Mouse (Mus musculus): Measurements from ENCODE around the gene Gpc4.

Gene Gpc4

GRCm38 (mm10) chrX:52151100-52151499 lies 14.0 kb downstream of the Gpc4 start:
- DNase-seq (ENCODE audit: low read depth, low spot score), result no peak

- DNase-seq (ENCODE audit: low read depth, low spot score), result no peak
Observed at GRCm38 (mm10) chrX:52145563-52145962, 19.5 kb downstream of the Gpc4 start.

GRCm38 (mm10) chrX:52144491-52144890 lies 20.6 kb downstream of the Gpc4 start:
- no peak for DNase-seq (ENCODE audit: low read depth, low spot score)

- DNase-seq (ENCODE audit: low read depth, low spot score), result no peak
Observed at GRCm38 (mm10) chrX:52140316-52140715, 24.7 kb downstream of the Gpc4 start.

- no peak for DNase-seq (ENCODE audit: low read depth, low spot score)
Observed at GRCm38 (mm10) chrX:52138461-52139075, 26.5 kb downstream of the Gpc4 start.

GRCm38 (mm10) chrX:52138033-52138432 lies 27.0 kb downstream of the Gpc4 start:
- no peak for DNase-seq (ENCODE audit: low read depth, low spot score)

- no peak for DNase-seq (ENCODE audit: low read depth, low spot score)
Observed at GRCm38 (mm10) chrX:52136525-52136924, 28.5 kb downstream of the Gpc4 start.

- DNase-seq (ENCODE audit: low read depth, low spot score), result no peak
Observed at GRCm38 (mm10) chrX:52129604-52130003, 35.4 kb downstream of the Gpc4 start.

GRCm38 (mm10) chrX:52128794-52129193 lies 36.3 kb downstream of the Gpc4 start:
- DNase-seq (ENCODE audit: low read depth, low spot score), result no peak

GRCm38 (mm10) chrX:52113651-52114050 lies 51.4 kb downstream of the Gpc4 start:
- DNase-seq (ENCODE audit: low read depth, low spot score), result no peak

GRCm38 (mm10) chrX:52109663-52110062 lies 55.4 kb downstream of the Gpc4 start:
- no peak for DNase-seq (ENCODE audit: low read depth, low spot score)

- no peak for DNase-seq (ENCODE audit: low read depth, low spot score)
Observed at GRCm38 (mm10) chrX:52108966-52109365, 56.1 kb downstream of the Gpc4 start.

- DNase-seq (ENCODE audit: low read depth, low spot score), result no peak
Observed at GRCm38 (mm10) chrX:52103771-52104170, 61.3 kb downstream of the Gpc4 start.

- no peak for DNase-seq (ENCODE audit: low read depth, low spot score)
Observed at GRCm38 (mm10) chrX:52101940-52102339, 63.1 kb downstream of the Gpc4 start.

GRCm38 (mm10) chrX:52101445-52101844 lies 63.6 kb downstream of the Gpc4 start:
- DNase-seq (ENCODE audit: low read depth, low spot score), result no peak

GRCm38 (mm10) chrX:52087726-52088348 lies 77.2 kb downstream of the Gpc4 start:
- no peak for DNase-seq (ENCODE audit: low read depth, low spot score)

- DNase-seq (ENCODE audit: low read depth, low spot score), result no peak
Observed at GRCm38 (mm10) chrX:52086885-52087573, 78.0 kb downstream of the Gpc4 start.

- DNase-seq (ENCODE audit: low read depth, low spot score), result no peak
Observed at GRCm38 (mm10) chrX:52083557-52083956, 81.5 kb downstream of the Gpc4 start.

GRCm38 (mm10) chrX:52072410-52072809 lies 92.6 kb downstream of the Gpc4 start:
- no peak for DNase-seq (ENCODE audit: low read depth, low spot score)

- no peak for DNase-seq (ENCODE audit: low read depth, low spot score)
Observed at GRCm38 (mm10) chrX:52053416-52053815, 111.6 kb downstream of the Gpc4 start.

GRCm38 (mm10) chrX:52052011-52052410 lies 113.0 kb downstream of the Gpc4 start:
- DNase-seq (ENCODE audit: low read depth, low spot score), result no peak

GRCm38 (mm10) chrX:52050941-52051340 lies 114.1 kb downstream of the Gpc4 start:
- no peak for DNase-seq (ENCODE audit: low read depth, low spot score)

- DNase-seq (ENCODE audit: low read depth, low spot score), result no peak
Observed at GRCm38 (mm10) chrX:52039875-52040274, 125.2 kb downstream of the Gpc4 start.
